Mouse (Mus musculus) embryonic facial prominence, embryonic 14.5 days (tissue): Measurements from ENCODE around the gene Olfr898. TPM values are rescaled to one million over a fixed set of nuclear protein-coding genes. Genes with fewer than 3 reads are reported as not detected.

Experiments used
- ATAC-seq: fragments of 200-750 bp; cut with Nextera tagmentation; 2 replicates; pipeline ENCODE4 v1.8.0; 2017; ENCODE audit warnings: low read depth, moderate number of reproducible peaks, moderate TSS enrichment
- DNase-seq: peaks from one replicate; pipeline ENCODE4 v3.0.0-alpha.2; 2015; ENCODE audit warnings: low spot score
- H3K27ac ChIP-seq: fragments of 300-500 bp; sonication (generic); replicated peaks from 2 replicates; pipeline ENCODE4 v1.5.1; 2014; ENCODE audit warnings: low read depth, mild to moderate bottlenecking, low read length, moderate library complexity
- H3K27me3 ChIP-seq: fragments of 300-500 bp; sonication (generic); replicated peaks from 2 replicates; pipeline ENCODE4 v1.6.1; 2014; ENCODE audit warnings: low read length; ENCODE audit not compliant: control insufficient read depth, insufficient read depth
- H3K36me3 ChIP-seq: fragments of 300-500 bp; sonication (generic); 2 replicates; pipeline ENCODE4 v1.6.1; 2014; ENCODE audit warnings: low read length, mixed read lengths; ENCODE audit not compliant: control insufficient read depth, insufficient read depth
- H3K4me1 ChIP-seq: fragments of 300-500 bp; sonication (generic); 2 replicates; pipeline ENCODE4 v1.6.1; 2014; ENCODE audit warnings: antibody characterized with exemption, low read length; ENCODE audit not compliant: control insufficient read depth, insufficient read depth
- H3K4me2 ChIP-seq: fragments of 300-500 bp; sonication (generic); 2 replicates; pipeline ENCODE4 v1.6.1; 2014; ENCODE audit warnings: low read depth, mild to moderate bottlenecking, low read length, moderate library complexity, mixed read lengths
- H3K4me3 ChIP-seq: fragments of 300-500 bp; sonication (generic); 2 replicates; pipeline ENCODE4 v1.5.1; 2014; ENCODE audit warnings: low read depth, mild to moderate bottlenecking, low read length
- H3K9ac ChIP-seq: fragments of 300-500 bp; sonication (generic); 2 replicates; pipeline ENCODE4 v1.6.1; 2014; ENCODE audit warnings: low read depth, mild to moderate bottlenecking, low read length, moderate library complexity, mixed read lengths
- H3K9me3 ChIP-seq: fragments of 300-500 bp; sonication (generic); 2 replicates; pipeline ENCODE4 v1.6.1; 2016; ENCODE audit warnings: low read length; ENCODE audit not compliant: control insufficient read depth
- WGBS: fragments of 180-500 bp; shearing (Covaris S2); extraction: QIAGEN DNeasy Blood & Tissue Kit; methylation state at CpG from one replicate; pipeline ENCODE4 v1.1.7; 2014; 5-methylcytosine and 5-hydroxymethylcytosine counted together
- polyA plus RNA-seq: library from polyadenylated mRNA; unstranded; fragments of >200 nt; fragmentation: Nextera tagmentation; extraction: Ambion mirVana; gene quantifications from 2 replicates; pipeline ENCODE4 v1.2.1, GENCODE M21; 2014

Gene Olfr898
- polyA plus RNA-seq: not detected in 2 replicates

DNA sequence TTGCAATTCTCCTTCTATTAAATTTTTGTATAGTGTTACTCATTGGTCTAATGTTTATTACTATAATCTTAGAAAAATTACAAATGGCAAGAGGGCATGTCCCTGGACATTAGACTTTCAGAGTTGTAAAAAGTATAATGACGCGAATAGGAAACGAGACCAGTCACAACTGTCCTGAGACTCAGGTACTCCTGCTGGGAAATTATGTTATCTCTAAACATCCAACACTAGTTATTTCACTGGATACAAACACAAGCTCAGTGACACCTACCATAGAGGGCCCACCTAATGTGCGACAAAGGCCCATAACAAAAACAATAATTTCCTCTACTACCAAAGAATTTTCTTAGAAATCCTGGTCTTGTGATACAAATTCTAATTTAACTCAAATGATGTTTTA, at the start of gene Olfr898:
Olfr898 (plus strand) TSS at position 301 of the 400 bp plus-strand sequence.
- Histone ChIP-seq H3K9me3 (no peaks in the 10 kb centered on the region), H3K4me2 (no peak within 1 kb of the TSS), H3K9ac (no peak within 1 kb of the TSS), H3K4me3 (no peak within 1 kb of the TSS), H3K36me3 (no peaks in the 10 kb centered on the region), H3K4me1 (no peaks in the 10 kb centered on the region), H3K27ac (no peak within 1 kb of the TSS), H3K27me3 (no peaks in the 10 kb centered on the region)
- DNase-seq (no peak), ATAC-seq (no peak)
- 95% methylated on average over 4 of the region's 4 CpGs for WGBS

DNA sequence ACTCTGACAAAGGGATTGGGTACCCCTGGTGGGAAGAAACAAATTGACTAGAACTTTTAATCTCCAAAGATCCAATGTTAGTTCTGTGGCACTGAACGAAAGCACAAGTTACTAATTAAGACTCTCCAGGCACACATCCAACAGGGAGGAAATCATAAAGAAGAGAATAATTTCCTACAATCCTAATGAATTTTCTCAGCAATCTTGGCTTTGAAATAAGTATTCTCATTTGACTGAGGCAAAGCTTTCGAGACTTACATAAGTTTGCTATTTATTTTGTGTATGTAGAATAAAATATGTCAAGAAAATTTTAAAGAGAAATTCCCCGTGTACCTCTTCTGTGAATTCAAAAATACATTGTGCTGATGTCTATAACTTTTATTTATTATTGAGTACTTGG, 19.5 kb upstream of the Olfr898 start, which contains the start of gene Olfr25:
Olfr25 (plus strand) TSS at position 301 of the 400 bp plus-strand sequence.
- WGBS: 73% methylated on average over 3 of the region's 3 CpGs

DNA sequence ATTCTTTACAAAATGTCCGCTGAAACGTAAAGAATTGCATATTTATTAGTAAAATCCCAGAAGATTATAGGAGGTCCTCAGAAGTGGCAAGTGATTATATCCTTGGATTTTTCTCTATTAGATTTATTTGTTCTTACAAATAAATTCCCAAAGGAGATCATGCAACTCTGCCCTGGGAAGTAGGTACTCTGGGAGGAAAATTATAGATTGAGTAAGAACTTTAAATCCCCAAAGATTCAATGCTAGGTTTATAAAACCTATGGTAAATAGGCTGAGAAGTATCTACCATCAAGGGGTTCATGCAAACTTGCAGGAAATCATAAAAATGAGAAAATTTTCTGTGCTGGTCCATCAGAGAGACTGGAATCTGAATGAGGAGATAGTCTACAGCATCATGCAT, 18.4 kb downstream of the Olfr898 start, which contains the start of gene Olfr250:
Olfr250 (plus strand) TSS at position 301 of the 400 bp plus-strand sequence.
- DNase-seq: no peak
- Histone ChIP-seq H3K27ac (no peak within 1 kb of the TSS), H3K4me2 (no peak within 1 kb of the TSS), H3K27me3 (no peaks in the 10 kb centered on the region), H3K9me3 (no peaks in the 10 kb centered on the region), H3K4me1 (no peaks in the 10 kb centered on the region), H3K4me3 (no peak within 1 kb of the TSS), H3K36me3 (no peaks in the 10 kb centered on the region), H3K9ac (no peak within 1 kb of the TSS)
- no peak for ATAC-seq
- 92% methylated on average over 2 of the region's 2 CpGs for WGBS

More for the DNA sequence above, 19.5 kb upstream of the Olfr898 start, which contains the start of gene Olfr25:
- Histone ChIP-seq H3K4me2 (no peak within 1 kb of the TSS), H3K27ac (no peak within 1 kb of the TSS), H3K36me3 (no peaks in the 10 kb centered on the region), H3K4me1 (no peaks in the 10 kb centered on the region), H3K9ac (no peak within 1 kb of the TSS), H3K27me3 (no peaks in the 10 kb centered on the region), H3K9me3 (no peaks in the 10 kb centered on the region), H3K4me3 (no peak within 1 kb of the TSS)
- ATAC-seq: no peak
- DNase-seq: no peak

DNA sequence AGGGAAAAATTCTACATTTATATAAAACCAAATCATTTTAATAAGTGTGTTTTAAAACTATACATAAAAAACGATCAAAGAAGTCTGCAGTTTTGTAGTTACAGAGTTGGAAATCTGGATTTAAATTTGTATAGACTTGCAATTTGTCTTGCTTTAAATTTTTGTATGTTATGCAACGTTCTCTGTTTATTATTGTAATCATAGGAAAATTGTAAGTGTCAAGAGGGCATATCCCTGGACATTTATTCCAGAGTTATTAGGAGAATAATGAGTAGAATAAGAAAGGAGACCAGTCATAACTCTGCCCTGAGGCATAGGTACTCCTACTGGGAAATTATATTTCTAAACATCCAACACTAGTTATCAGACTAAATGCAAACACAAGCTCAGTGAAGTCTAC, 28.6 kb downstream of the Olfr898 start, which contains the start of gene Olfr251:
Olfr251 (plus strand) TSS at position 301 of the 400 bp plus-strand sequence.
- DNase-seq: no peak
- no peak for ATAC-seq
- Histone ChIP-seq H3K27ac (no peak within 1 kb of the TSS), H3K4me3 (no peak within 1 kb of the TSS), H3K4me2 (no peak within 1 kb of the TSS), H3K4me1 (no peaks in the 10 kb centered on the region), H3K9ac (no peak within 1 kb of the TSS), H3K36me3 (no peaks in the 10 kb centered on the region), H3K9me3 (no peaks in the 10 kb centered on the region), H3K27me3 (no peaks in the 10 kb centered on the region)
- WGBS: 64% methylated on average over 2 of the region's 2 CpGs

DNA sequence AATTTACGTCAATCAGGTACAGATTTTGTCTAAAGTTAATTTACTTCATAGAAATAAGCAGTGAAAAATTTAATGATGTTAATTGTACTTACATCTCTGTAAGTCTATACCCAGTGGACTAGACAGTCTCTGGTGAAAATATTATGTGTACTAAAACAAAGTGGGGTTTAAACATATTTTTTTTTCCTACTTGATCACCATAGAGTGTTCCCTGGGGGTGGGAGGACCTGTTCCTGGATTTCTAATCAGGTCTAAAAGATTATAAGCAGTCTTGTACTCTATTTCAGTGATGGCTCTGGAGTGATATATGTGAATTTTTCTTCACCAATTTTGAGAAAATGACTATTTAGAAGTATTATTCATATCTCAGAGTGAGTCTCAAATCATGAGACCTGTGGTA, 53.2 kb downstream of the Olfr898 start, which contains the start of gene Olfr147:
Olfr147 (plus strand) TSS at position 301 of the 400 bp plus-strand sequence.
- DNase-seq: no peak
- Histone ChIP-seq H3K4me2 (no peak within 1 kb of the TSS), H3K27me3 (no peaks in the 10 kb centered on the region), H3K4me1 (no peaks in the 10 kb centered on the region), H3K4me3 (no peak within 1 kb of the TSS), H3K36me3 (no peaks in the 10 kb centered on the region), H3K9me3 (no peaks in the 10 kb centered on the region), H3K9ac (no peak within 1 kb of the TSS), H3K27ac (no peak within 1 kb of the TSS)
- no peak for ATAC-seq
- 83% methylated on average over 1 of the region's 1 CpGs for WGBS

Other genes starting within 250 kb of the Olfr898 start
- not detected in 2 replicates for gene Olfr888, start 240.3 kb upstream of the Olfr898 start, polyA plus RNA-seq
- 0.04 TPM in 1 of 2 replicates, not detected in the other for gene Olfr889, start 233.2 kb upstream of the Olfr898 start, polyA plus RNA-seq
- gene Olfr890, start 205.9 kb upstream of the Olfr898 start, polyA plus RNA-seq: not detected in 2 replicates
- not detected in 2 replicates for gene Olfr891, start 167.6 kb upstream of the Olfr898 start, polyA plus RNA-seq
- gene Olfr893, start 140.0 kb upstream of the Olfr898 start, polyA plus RNA-seq: not detected in 2 replicates
- 0.07 TPM in 1 of 2 replicates, not detected in the other for gene Olfr894, start 130.4 kb upstream of the Olfr898 start, polyA plus RNA-seq
- gene Olfr143, start 95.6 kb upstream of the Olfr898 start, polyA plus RNA-seq: not detected in 2 replicates
- not detected in 2 replicates for gene Olfr895, start 80.6 kb upstream of the Olfr898 start, polyA plus RNA-seq
- not detected in 2 replicates for gene Olfr896-ps1, start 57.3 kb upstream of the Olfr898 start, polyA plus RNA-seq
- gene Olfr25, start 19.4 kb upstream of the Olfr898 start, polyA plus RNA-seq: 0.07 TPM in 1 of 2 replicates, not detected in the other
- 0.06 TPM in 1 of 2 replicates, not detected in the other for gene Olfr250, start 18.5 kb downstream of the Olfr898 start, polyA plus RNA-seq
- not detected in 2 replicates for gene Olfr251, start 28.7 kb downstream of the Olfr898 start, polyA plus RNA-seq
- not detected in 2 replicates for gene Olfr147, start 53.3 kb downstream of the Olfr898 start, polyA plus RNA-seq
- not detected in 2 replicates for gene Olfr901, start 81.0 kb downstream of the Olfr898 start, polyA plus RNA-seq
- gene Olfr902, start 99.2 kb downstream of the Olfr898 start, polyA plus RNA-seq: not detected in 2 replicates
- gene Olfr904, start 114.7 kb downstream of the Olfr898 start, polyA plus RNA-seq: 0.06 TPM in 1 of 2 replicates, not detected in the other
- gene Olfr905, start 122.7 kb downstream of the Olfr898 start, polyA plus RNA-seq: 0.13 TPM in 1 of 2 replicates, not detected in the other
- not detected in 2 replicates for gene Olfr906, start 138.7 kb downstream of the Olfr898 start, polyA plus RNA-seq
- gene Olfr907, start 147.4 kb downstream of the Olfr898 start, polyA plus RNA-seq: not detected in 2 replicates
- gene Olfr911-ps1, start 173.2 kb downstream of the Olfr898 start, polyA plus RNA-seq: not detected in 2 replicates
- gene Olfr910, start 189.4 kb downstream of the Olfr898 start, polyA plus RNA-seq: 0.08 TPM in 1 of 2 replicates, not detected in the other
- 0.04 TPM in 1 of 2 replicates, not detected in the other for gene Olfr912, start 231.8 kb downstream of the Olfr898 start, polyA plus RNA-seq
- gene Olfr913, start 244.3 kb downstream of the Olfr898 start, polyA plus RNA-seq: not detected in 2 replicates